In the genomic region with DNA sequence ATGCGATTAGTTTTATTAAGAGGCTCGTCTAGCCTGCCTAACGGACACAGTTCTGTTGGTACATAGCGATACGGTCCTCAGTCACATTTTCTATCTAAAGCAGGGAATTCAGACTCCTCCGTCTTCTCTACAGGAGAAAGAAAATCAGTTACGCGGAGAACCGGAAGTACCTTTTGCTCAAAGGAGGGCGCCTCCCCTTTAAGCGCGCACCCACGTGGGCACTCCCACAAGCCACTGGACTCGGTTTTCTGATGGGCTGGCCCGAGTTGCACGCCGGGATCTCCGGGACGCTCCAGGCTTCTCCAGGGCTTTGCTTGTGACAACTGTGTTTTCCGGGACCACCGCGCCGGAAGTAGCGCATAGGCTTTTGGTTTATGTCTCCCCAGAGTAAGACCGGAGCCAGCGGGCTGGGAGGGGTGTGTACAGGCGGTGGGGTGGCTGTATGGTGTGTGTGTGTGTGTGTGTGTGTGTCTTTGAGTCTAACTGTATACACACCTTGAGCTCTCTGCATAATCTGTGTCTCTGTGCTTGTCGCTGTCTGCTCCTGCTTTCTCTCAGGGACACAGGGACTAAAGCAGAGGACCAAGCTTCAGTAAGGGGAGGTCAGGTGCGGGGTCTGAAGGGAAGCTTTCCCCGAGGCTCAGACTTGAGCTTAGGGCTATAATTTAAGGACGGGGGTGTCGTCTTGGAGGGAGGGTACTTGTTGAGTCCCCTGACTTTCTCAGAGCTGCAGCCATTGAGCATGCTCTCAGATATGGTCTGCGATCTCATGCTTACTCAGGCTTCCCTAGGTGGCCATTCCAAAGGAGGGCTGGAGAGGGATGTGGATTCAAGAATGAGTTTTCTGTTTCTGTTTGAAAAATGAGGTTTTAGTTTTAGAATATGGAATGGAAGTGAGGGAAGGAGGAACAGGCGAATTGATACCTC, we compare ENCODE assay signal across 8 mouse cellular contexts. TPM values are rescaled to one million over a fixed set of nuclear protein-coding genes. Genes with fewer than 3 reads are reported as not detected.
DNase-seq lines count a peak whose midpoint lies in the region; ATAC-seq and TF ChIP-seq lines count a peak whose summit lies in the region.

A gene (plus strand): TSS at position 285 of the 927 bp plus-strand sequence.

- TF ChIP-seq CTCF in cortical plate, adult 2 months (IDR thresholded peaks at IDR 0.05; ENCODE audit: extremely low read depth, insufficient read depth, low read length) = no peak

- H3K4me1 ChIP-seq in cortical plate, adult 2 months (ENCODE audit: control insufficient read depth, insufficient read depth, low read length) = no peaks in the 10 kb centered on the region; the same call in 1 of the 2 replicates

- peak within 1 kb of the TSS; percentile 77 for H3K4me3 ChIP-seq in cortical plate, adult 2 months (ENCODE audit: insufficient read depth, low read length)

- TF ChIP-seq POLR2A in cortical plate, adult 2 months (IDR thresholded peaks at IDR 0.05; ENCODE audit: extremely low read depth, insufficient read depth, low read length) = peak; percentile 64; the same call in 1 of the 2 replicates

- ATAC-seq in activated CD4-positive, CD25-positive, alpha-beta regulatory T cell, adult 4 months = peak; percentile 95
- ATAC-seq in megakaryocyte progenitor cell, adult 5-6 weeks (replicated peaks; ENCODE audit: poor library complexity) = peak; percentile 98

- DNase-seq in gastrocnemius, adult 8-10 months (ENCODE audit: low spot score in 2 of 2) = peak; percentile 70 to 83
- DNase-seq in induced T-regulatory cell, adult 2 months (ENCODE audit: low read depth) = peak; percentile 86
- peak; percentile 83 to 92 for DNase-seq in left cerebral cortex, adult 9 months (ENCODE audit: low spot score in 2 of 2)
- DNase-seq in right cerebral cortex, postnatal 14 days = peak; percentile 86
- DNase-seq in urinary bladder, postnatal 36 days (ENCODE audit: low spot score in 2 of 2) = peak; percentile 73 to 90

- peak within 1 kb of the TSS; percentile 39; the same call in 1 of the 2 replicates for H3K27ac ChIP-seq in cortical plate, adult 2 months (ENCODE audit: insufficient read depth, low read length)

RNA-seq across cellular contexts. Expression of the gene that starts here (rescaled TPM):
- 1 to 10 TPM; 5.2 to 5.6 TPM for polyA plus RNA-seq in activated CD4-positive, CD25-positive, alpha-beta regulatory T cell, adult 4 months (2017; shearing (Covaris generic))
- polyA plus RNA-seq in cortical plate, adult 2 months (2012; rRNA removed) = 3.4 and 3.9 TPM in 2 replicates
- total RNA-seq in gastrocnemius, adult 8-10 months (2022) = 1 to 10 TPM; 2.3 to 2.7 (median 2.6) TPM
- 4.9 and 5.8 TPM in 2 replicates for total RNA-seq in megakaryocyte progenitor cell, adult 5-6 weeks (2015)
- 5.8 and 7.4 TPM in 2 replicates for total RNA-seq in megakaryocyte progenitor cell, adult 5-6 weeks (2017)

Comparison
In these comparisons a context has a peak if more than half of its experiments do, and no peak if none do; other contexts are left out.
1. Peak in every context shown above with its lines: DNase-seq, ATAC-seq, H3K4me3 ChIP-seq and H3K27ac ChIP-seq.